Mouse (Mus musculus) liver, embryonic 15.5 days (tissue): ENCODE measurements around the gene Gdf11. TPM values are rescaled to one million over a fixed set of nuclear protein-coding genes. Genes with fewer than 3 reads are reported as not detected.

Experiments used
- ATAC-seq: fragments of 200-750 bp; cut with Nextera tagmentation; 2 replicates; pipeline ENCODE4 v1.8.0; 2017; ENCODE audit warnings: moderate number of reproducible peaks, mild to moderate bottlenecking, moderate library complexity; ENCODE audit not compliant: insufficient read depth
- H3K27ac ChIP-seq: fragments of 300-500 bp; sonication (generic); replicated peaks from 2 replicates; pipeline ENCODE4 v1.5.1; 2015; ENCODE audit warnings: mild to moderate bottlenecking, inconsistent platforms
- H3K27me3 ChIP-seq: fragments of 300-500 bp; sonication (generic); 2 replicates; pipeline ENCODE4 v1.6.1; 2015; ENCODE audit warnings: mild to moderate bottlenecking, inconsistent platforms
- H3K36me3 ChIP-seq: fragments of 300-500 bp; sonication (generic); replicated peaks from 2 replicates; pipeline ENCODE4 v1.6.1; 2015; ENCODE audit warnings: moderate library complexity, mild to moderate bottlenecking, inconsistent platforms
- H3K4me1 ChIP-seq: fragments of 300-500 bp; sonication (generic); replicated peaks from 2 replicates; pipeline ENCODE4 v1.6.1; 2015; ENCODE audit warnings: inconsistent platforms
- H3K4me2 ChIP-seq: fragments of 300-500 bp; sonication (generic); 2 replicates; pipeline ENCODE4 v1.6.1; 2015; ENCODE audit warnings: moderate library complexity, mild to moderate bottlenecking, inconsistent platforms
- H3K4me3 ChIP-seq: fragments of 300-500 bp; sonication (generic); replicated peaks from 2 replicates; pipeline ENCODE4 v1.5.1; 2015; ENCODE audit warnings: mild to moderate bottlenecking, inconsistent platforms
- H3K9ac ChIP-seq: fragments of 300-500 bp; sonication (generic); 2 replicates; pipeline ENCODE4 v1.6.1; 2015; ENCODE audit warnings: moderate library complexity, mild to moderate bottlenecking, inconsistent platforms
- H3K9me3 ChIP-seq: fragments of 300-500 bp; sonication (generic); replicated peaks from 2 replicates; pipeline ENCODE4 v1.6.1; 2016; ENCODE audit warnings: inconsistent platforms
- WGBS: fragments of 180-500 bp; shearing (Covaris S2); methylation state at CpG from one replicate; pipeline ENCODE4 v1.1.7; 2015; ENCODE audit warnings: mixed read lengths; ENCODE audit not compliant: insufficient replicate concordance; 5-methylcytosine and 5-hydroxymethylcytosine counted together
- polyA plus RNA-seq: library from polyadenylated mRNA; unstranded; fragments of >200 nt; fragmentation: Nextera tagmentation; extraction: Ambion mirVana; gene quantifications from 2 replicates; pipeline ENCODE4 v1.2.1, GENCODE M21; 2015

Gene Gdf11
- polyA plus RNA-seq, 1 experiment from 2014 or later = 0.31 TPM

DNA sequence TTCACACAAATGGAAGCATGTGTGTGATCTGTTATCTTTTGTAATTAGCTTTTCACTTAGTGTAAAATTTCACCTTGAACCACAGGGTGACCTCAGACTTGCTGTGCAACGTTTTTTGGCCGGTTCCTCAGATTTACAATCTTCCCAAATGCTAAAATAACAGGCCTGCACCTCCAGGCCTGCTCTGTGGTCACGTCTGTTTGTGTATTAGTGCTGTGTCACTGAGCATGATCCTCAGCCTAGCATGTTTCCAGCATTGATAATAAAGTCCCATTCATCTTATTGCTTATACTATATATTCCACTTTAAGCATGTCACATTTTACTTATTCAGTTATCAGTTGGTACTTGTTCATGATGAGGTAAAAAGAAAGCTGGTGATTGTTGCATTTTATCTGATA lies 41.2 kb downstream of the Gdf11 start:
- Histone ChIP-seq H3K4me2 (no peak overlapping the region), H3K27ac (no peak overlapping the region), H3K27me3 (no peaks in the 10 kb centered on the region), H3K9me3 (no peaks in the 10 kb centered on the region), H3K4me1 (0 out of 2 replicates have a peak, but pooled peaks cover 8% of the 10 kb centered on the region), H3K36me3 (peaks cover 62% of the 10 kb centered on the region), H3K9ac (no peak overlapping the region), H3K4me3 (no peak overlapping the region)
- WGBS = 49% methylated on average over 3 of the region's 3 CpGs
- ATAC-seq = no peak

DNA sequence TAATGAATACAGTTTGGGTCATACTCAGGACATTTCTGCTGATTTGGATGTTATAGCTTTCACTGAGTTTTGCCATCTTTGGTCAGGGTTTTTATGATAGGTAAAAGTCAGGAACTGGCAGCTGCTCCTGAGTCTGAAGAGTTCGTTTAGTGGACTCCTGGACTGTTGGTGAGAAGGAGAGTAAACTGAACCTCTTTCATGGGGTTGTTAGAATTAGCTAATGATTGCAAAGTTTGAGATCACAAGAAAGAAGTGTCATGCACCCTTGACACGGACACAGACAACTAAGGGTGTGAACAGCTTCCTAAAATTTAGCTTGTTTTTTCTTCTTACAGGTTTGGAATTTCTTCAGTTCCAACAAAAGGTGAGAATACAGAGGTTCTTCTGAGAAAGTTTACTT lies 43.1 kb downstream of the Gdf11 start:
- Histone ChIP-seq H3K9me3 (no peaks in the 10 kb centered on the region), H3K27ac (no peak overlapping the region), H3K4me3 (no peak overlapping the region), H3K36me3 (peaks cover 66% of the 10 kb centered on the region), H3K9ac (no peak overlapping the region), H3K4me2 (no peak overlapping the region), H3K4me1 (0 out of 2 replicates have a peak, but pooled peaks cover 8% of the 10 kb centered on the region), H3K27me3 (no peaks in the 10 kb centered on the region)
- ATAC-seq = no peak
- 69% methylated on average over 2 of the region's 2 CpGs for WGBS

DNA sequence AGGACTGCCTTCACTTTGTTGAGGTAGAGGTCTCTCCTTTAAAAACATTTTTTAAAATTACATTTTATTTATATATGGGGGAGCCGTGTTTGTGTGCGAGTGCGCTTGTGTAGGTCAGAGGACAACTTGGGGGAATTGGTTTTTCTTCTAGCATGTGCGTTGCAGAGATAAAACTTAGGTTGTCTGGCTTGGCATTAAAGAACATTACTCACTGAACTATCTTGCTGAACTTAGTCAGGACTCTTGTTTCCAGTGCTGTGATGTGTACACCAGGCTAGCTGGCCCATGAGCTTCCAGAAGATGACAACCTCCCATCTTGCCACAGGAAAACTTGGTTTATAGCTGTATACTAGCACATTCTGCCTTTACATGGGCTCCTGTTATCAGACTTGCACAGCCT lies 44.9 kb downstream of the Gdf11 start:
- Histone ChIP-seq H3K27ac (no peak overlapping the region), H3K9me3 (no peaks in the 10 kb centered on the region), H3K4me3 (no peak overlapping the region), H3K4me2 (no peak overlapping the region), H3K27me3 (no peaks in the 10 kb centered on the region), H3K4me1 (peaks cover 8% of the 10 kb centered on the region; the same call in 1 of the 2 replicates), H3K36me3 (peaks cover 73% of the 10 kb centered on the region), H3K9ac (no peak overlapping the region)
- 66% methylated on average over 4 of the region's 4 CpGs for WGBS
- no peak for ATAC-seq

DNA sequence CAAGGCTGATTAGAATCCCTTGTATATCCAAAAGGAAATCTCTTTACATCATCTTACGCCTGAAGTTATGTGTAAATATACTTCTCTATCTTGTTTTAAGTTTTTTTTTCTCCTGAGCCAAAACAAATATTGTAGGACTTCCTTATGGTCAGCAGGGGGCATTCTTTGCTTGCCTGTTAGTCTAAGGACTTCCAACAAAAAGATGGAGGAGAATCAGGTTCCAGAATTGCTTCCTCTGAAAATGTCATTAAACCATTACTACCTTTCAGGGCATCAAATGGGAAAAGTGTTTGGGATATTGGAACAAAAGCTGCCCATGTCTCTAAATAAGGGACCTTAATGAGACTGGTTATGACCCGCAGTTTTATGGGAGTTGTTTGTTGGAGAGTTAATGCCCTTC lies 46.0 kb downstream of the Gdf11 start:
- Histone ChIP-seq H3K9me3 (no peaks in the 10 kb centered on the region), H3K4me1 (peaks cover 19% of the 10 kb centered on the region), H3K9ac (no peak overlapping the region), H3K27ac (no peak overlapping the region), H3K4me3 (no peak overlapping the region), H3K27me3 (no peaks in the 10 kb centered on the region), H3K36me3 (peaks cover 77% of the 10 kb centered on the region), H3K4me2 (no peak overlapping the region)
- no peak for ATAC-seq
- WGBS = 84% methylated on average over 2 of the region's 2 CpGs

DNA sequence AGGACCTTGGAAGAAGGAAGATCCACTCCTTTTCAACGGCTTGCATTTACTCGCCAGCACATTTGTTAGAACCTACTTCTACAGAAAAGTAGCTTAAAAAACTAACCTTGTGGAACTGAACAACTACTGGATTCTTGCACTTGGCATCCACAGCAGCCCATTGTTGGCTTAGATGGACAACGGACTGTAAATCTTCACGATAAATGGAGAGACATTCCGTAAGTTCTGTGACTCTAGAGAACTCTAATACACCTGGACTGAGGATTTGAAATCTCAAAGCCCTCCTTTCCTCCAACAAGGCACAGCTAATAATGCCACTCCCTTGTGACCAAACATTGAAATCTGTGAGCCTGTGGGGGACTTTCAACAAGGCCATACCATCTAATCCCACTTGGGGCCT lies 48.3 kb downstream of the Gdf11 start:
- Histone ChIP-seq H3K27me3 (no peaks in the 10 kb centered on the region), H3K9me3 (no peaks in the 10 kb centered on the region), H3K9ac (no peak overlapping the region), H3K4me3 (no peak overlapping the region), H3K4me2 (no peak overlapping the region), H3K36me3 (peaks cover 78% of the 10 kb centered on the region), H3K27ac (no peak overlapping the region), H3K4me1 (peaks cover 39% of the 10 kb centered on the region)
- ATAC-seq = no peak
- 93% methylated on average over 5 of the region's 5 CpGs for WGBS

DNA sequence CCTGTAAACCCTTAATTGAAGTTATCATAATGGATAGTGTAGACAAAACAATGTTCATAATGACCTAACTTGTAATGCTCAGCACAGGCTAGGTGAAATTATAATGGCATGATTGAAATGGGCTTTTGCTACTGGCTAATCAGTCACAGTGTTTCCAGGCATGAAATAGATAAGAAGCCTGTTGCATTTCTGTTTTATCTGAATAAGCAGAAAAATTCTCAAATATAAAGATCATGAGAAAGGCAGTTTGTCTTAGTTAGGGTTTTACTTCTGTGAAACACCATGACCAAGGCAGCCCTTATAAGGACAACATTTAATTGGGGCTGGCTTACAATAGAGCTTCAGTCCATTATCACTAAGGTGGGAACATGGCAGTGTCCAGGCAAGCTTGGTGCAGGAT lies 50.9 kb downstream of the Gdf11 start:
- no peak overlapping the region for H3K4me2 ChIP-seq
- no peak overlapping the region for H3K4me3 ChIP-seq
- H3K27ac ChIP-seq = peak overlapping the region; percentile 54; the same call in 1 of the 2 replicates
- H3K9me3 ChIP-seq = no peaks in the 10 kb centered on the region
- H3K36me3 ChIP-seq = peaks cover 78% of the 10 kb centered on the region
- peaks cover 32% of the 10 kb centered on the region for H3K4me1 ChIP-seq
- ATAC-seq = peak; percentile 63
- no peaks in the 10 kb centered on the region for H3K27me3 ChIP-seq
- no peak overlapping the region for H3K9ac ChIP-seq

DNA sequence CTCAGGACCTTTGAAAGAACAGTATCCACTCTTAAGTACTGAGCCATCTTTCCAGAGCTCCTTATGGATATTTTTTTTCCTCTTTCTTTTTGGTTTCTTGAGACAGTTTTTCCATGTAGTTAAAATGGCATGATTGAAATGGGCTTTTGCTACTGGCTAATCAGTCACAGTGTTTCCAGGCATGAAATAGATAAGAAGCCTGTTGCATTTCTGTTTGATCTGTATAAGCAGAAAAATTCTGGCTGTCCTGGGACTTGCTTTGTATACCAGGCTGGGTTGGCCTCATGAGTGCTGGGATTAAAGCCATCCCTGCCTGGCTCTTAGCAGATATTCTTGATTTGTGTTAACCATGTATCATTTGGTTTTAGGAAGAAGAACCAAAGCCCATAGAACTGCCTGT lies 52.1 kb downstream of the Gdf11 start:
- peaks cover 79% of the 10 kb centered on the region for H3K36me3 ChIP-seq
- H3K4me2 ChIP-seq = peak overlapping the region; percentile 21; the same call in 1 of the 2 replicates
- no peak overlapping the region for H3K9ac ChIP-seq
- peak overlapping the region; percentile 41; the same call in 1 of the 2 replicates for H3K27ac ChIP-seq
- peaks cover 31% of the 10 kb centered on the region for H3K4me1 ChIP-seq
- peak; percentile 59 for ATAC-seq
- H3K4me3 ChIP-seq = no peak overlapping the region
- H3K27me3 ChIP-seq = no peaks in the 10 kb centered on the region
- no peaks in the 10 kb centered on the region for H3K9me3 ChIP-seq

DNA sequence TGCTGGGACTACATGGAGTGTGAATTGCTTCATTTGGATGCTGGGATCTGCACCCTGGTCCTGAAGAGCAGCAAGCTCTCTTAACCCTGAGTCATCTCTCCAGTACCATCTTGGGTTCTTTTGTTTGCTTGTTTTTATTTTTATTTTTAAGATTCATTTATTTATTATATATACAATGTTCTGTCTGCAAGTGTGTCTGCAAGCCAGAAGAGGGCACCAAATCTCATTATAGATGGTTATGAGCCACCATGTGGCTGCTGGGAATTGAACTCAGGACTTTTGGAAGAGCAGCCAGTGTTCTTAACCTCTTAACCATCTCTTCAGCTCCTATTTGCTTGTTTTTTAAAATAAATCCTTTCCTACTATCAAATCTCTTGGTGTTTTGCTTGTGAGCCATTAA lies 54.1 kb downstream of the Gdf11 start:
- Histone ChIP-seq H3K27me3 (no peaks in the 10 kb centered on the region), H3K27ac (no peak overlapping the region), H3K9ac (no peak overlapping the region), H3K36me3 (peaks cover 83% of the 10 kb centered on the region), H3K4me1 (peaks cover 31% of the 10 kb centered on the region), H3K4me3 (no peak overlapping the region), H3K4me2 (no peak overlapping the region), H3K9me3 (no peaks in the 10 kb centered on the region)
- ATAC-seq = no peak

Other genes starting within 250 kb of the Gdf11 start
- gene Ikzf4, start 245.7 kb downstream of the Gdf11 start, polyA plus RNA-seq = 0.12 TPM in 2 replicates
- gene Suox, start 217.6 kb downstream of the Gdf11 start, polyA plus RNA-seq = 14.3 and 14.7 TPM in 2 replicates
- 33.5 and 36.7 TPM in 2 replicates for gene Rab5b, start 195.5 kb downstream of the Gdf11 start, polyA plus RNA-seq
- gene Pmel, start 187.5 kb downstream of the Gdf11 start, polyA plus RNA-seq = 0.60 and 0.68 TPM in 2 replicates
- gene Cdk2, start 186.7 kb downstream of the Gdf11 start, polyA plus RNA-seq = 53.7 and 56.6 TPM in 2 replicates
- gene Dgka, start 146.9 kb downstream of the Gdf11 start, polyA plus RNA-seq = 2.4 and 3.0 TPM in 2 replicates
- gene Pym1, start 143.8 kb downstream of the Gdf11 start, polyA plus RNA-seq = 13.3 and 14.8 TPM in 2 replicates
- 10.5 and 11.3 TPM in 2 replicates for gene Mmp19, start 100.8 kb downstream of the Gdf11 start, polyA plus RNA-seq
- 18.3 and 21.1 TPM in 2 replicates for gene Dnajc14, start 87.7 kb downstream of the Gdf11 start, polyA plus RNA-seq
- 2.1 and 2.9 TPM in 2 replicates for gene Tmem198b, start 87.3 kb downstream of the Gdf11 start, polyA plus RNA-seq
- gene Sarnp, start 74.4 kb downstream of the Gdf11 start, polyA plus RNA-seq = 89.5 and 99.7 TPM in 2 replicates
- gene Ormdl2, start 70.1 kb downstream of the Gdf11 start, polyA plus RNA-seq = 73.9 and 75.5 TPM in 2 replicates
- 102 and 113 TPM in 2 replicates for gene Cd63, start 9.3 kb upstream of the Gdf11 start, polyA plus RNA-seq
- 18.4 and 24.3 TPM in 2 replicates for gene Rdh5, start 31.2 kb upstream of the Gdf11 start, polyA plus RNA-seq
- gene Bloc1s1, start 32.3 kb upstream of the Gdf11 start, polyA plus RNA-seq = 93.9 and 96.1 TPM in 2 replicates
- 0.81 and 1.1 TPM in 2 replicates for gene Itga7, start 42.1 kb upstream of the Gdf11 start, polyA plus RNA-seq
- gene Mettl7b, start 69.3 kb upstream of the Gdf11 start, polyA plus RNA-seq = not detected in 2 replicates
- not detected in 2 replicates for gene Olfr9, start 97.7 kb upstream of the Gdf11 start, polyA plus RNA-seq
- gene Olfr763, start 119.1 kb upstream of the Gdf11 start, polyA plus RNA-seq = not detected in 2 replicates
- gene Olfr764-ps1, start 148.2 kb upstream of the Gdf11 start, polyA plus RNA-seq = not detected in 2 replicates
- gene Olfr765, start 158.3 kb upstream of the Gdf11 start, polyA plus RNA-seq = not detected in 2 replicates
- not detected in 2 replicates for gene Olfr766-ps1, start 177.3 kb upstream of the Gdf11 start, polyA plus RNA-seq
- not detected in 2 replicates for gene Olfr767, start 191.2 kb upstream of the Gdf11 start, polyA plus RNA-seq
- gene Olfr768, start 207.7 kb upstream of the Gdf11 start, polyA plus RNA-seq = not detected in 2 replicates
- not detected in 2 replicates for gene Olfr769, start 226.1 kb upstream of the Gdf11 start, polyA plus RNA-seq
- not detected in 2 replicates for gene Olfr770, start 247.3 kb upstream of the Gdf11 start, polyA plus RNA-seq